Mouse (Mus musculus) liver, embryonic 11.5 days (tissue): ENCODE measurements around the gene Itfg2. TPM values are rescaled to one million over a fixed set of nuclear protein-coding genes. Genes with fewer than 3 reads are reported as not detected.
"Not testable (repeated sequence)": the region's sequence is repeated elsewhere in the genome, so short reads cannot be mapped to it uniquely, and the experiment has no call there.

Experiments used
- ATAC-seq: fragments of 200-750 bp; cut with Nextera tagmentation; replicated peaks from 2 replicates; pipeline ENCODE4 v1.8.0; 2017; ENCODE audit warnings: moderate number of reproducible peaks, mild to moderate bottlenecking, moderate TSS enrichment, moderate library complexity; ENCODE audit not compliant: low FRiP score
- DNase-seq: peaks from one replicate; pipeline ENCODE4 v3.0.0-alpha.2; 2017; ENCODE audit warnings: low spot score
- H3K27ac ChIP-seq: fragments of 300-500 bp; sonication (generic); 2 replicates; pipeline ENCODE4 v1.5.1; 2014; ENCODE audit warnings: mild to moderate bottlenecking, low read depth, low read length, control low read depth
- H3K27me3 ChIP-seq: fragments of 300-500 bp; sonication (generic); replicated peaks from 2 replicates; pipeline ENCODE4 v1.6.1; 2014; ENCODE audit warnings: low read length, mixed read lengths; ENCODE audit not compliant: control insufficient read depth, insufficient read depth
- H3K36me3 ChIP-seq: fragments of 300-500 bp; sonication (generic); 2 replicates; pipeline ENCODE4 v1.6.1; 2014; ENCODE audit warnings: mild to moderate bottlenecking, low read length, moderate library complexity, mixed read lengths; ENCODE audit not compliant: control insufficient read depth, insufficient read depth
- H3K4me1 ChIP-seq: fragments of 300-500 bp; sonication (generic); replicated peaks from 2 replicates; pipeline ENCODE4 v1.6.1; 2014; ENCODE audit warnings: low read length, mixed read lengths; ENCODE audit not compliant: control insufficient read depth, insufficient read depth
- H3K4me2 ChIP-seq: fragments of 300-500 bp; sonication (generic); 2 replicates; pipeline ENCODE4 v1.6.1; 2014; ENCODE audit warnings: mild to moderate bottlenecking, control low read depth, moderate library complexity
- H3K4me3 ChIP-seq: fragments of 300-500 bp; sonication (generic); 2 replicates; pipeline ENCODE4 v1.5.1; 2014; ENCODE audit warnings: low read depth, low read length, control low read depth
- H3K9ac ChIP-seq: fragments of 300-500 bp; sonication (generic); 2 replicates; pipeline ENCODE4 v1.6.1; 2014; ENCODE audit warnings: low read depth, low read length, control low read depth
- H3K9me3 ChIP-seq: fragments of 300-500 bp; sonication (generic); 2 replicates; pipeline ENCODE4 v1.6.1; 2016; ENCODE audit warnings: low read length, inconsistent platforms, mixed read lengths; ENCODE audit not compliant: control insufficient read depth
- WGBS: fragments of 180-500 bp; shearing (Covaris S2); extraction: QIAGEN DNeasy Blood & Tissue Kit; methylation state at CpG from one replicate; pipeline ENCODE4 v1.1.7; 2014; 5-methylcytosine and 5-hydroxymethylcytosine counted together
- polyA plus RNA-seq: library from polyadenylated mRNA; unstranded; fragments of >200 nt; fragmentation: Nextera tagmentation; extraction: Ambion mirVana; gene quantifications from 2 replicates; pipeline ENCODE4 v1.2.1, GENCODE M21; 2014

Itfg2 gene
- polyA plus RNA-seq, 1 experiment from 2014 or later = 30.1 TPM

DNA sequence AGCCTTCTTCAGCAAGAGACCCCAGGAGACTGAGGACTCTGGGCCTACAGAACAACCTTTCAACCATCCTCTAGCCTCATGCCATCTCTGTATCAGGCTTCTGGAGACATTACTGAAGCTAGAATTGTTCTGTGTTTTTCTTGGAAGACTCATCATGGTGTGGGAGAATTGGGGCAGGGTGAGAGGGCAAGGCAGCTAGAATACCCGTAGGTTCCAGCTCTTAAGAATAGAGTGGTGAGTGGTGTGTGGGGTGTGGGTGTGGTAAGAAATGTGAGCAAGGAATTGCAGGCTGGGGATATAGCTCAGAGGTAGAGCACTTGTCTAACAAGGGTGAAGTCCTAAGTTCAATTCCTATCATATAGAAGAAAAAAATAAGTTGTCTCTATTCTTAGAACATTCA, 39.7 kb downstream of the Itfg2 start:
- H3K4me3 ChIP-seq = no peak overlapping the region

DNA sequence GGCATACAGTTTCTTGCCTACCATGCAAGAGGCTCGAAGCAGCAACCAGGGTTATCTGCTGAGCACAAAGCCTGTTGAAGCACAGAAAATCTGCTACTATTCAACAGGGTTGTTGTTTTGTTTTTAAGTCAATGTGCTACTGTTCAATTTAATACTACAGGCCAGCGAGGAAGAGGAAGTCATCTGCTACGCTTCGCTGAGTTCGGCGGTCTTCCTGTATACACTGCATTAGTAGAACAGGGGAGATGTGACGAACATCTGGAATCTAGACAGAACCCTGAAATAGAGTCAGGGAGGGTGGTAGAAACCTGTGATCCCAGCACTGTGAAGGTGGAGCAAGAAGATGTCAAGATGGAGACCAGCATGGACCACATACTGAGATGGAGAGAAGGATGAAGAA, 41.0 kb downstream of the Itfg2 start:
- H3K36me3 ChIP-seq = no peaks in the 10 kb centered on the region
- no peak overlapping the region for H3K9ac ChIP-seq
- no peak overlapping the region for H3K27ac ChIP-seq
- no peaks in the 10 kb centered on the region for H3K27me3 ChIP-seq
- no peaks in the 10 kb centered on the region for H3K4me1 ChIP-seq
- 76% methylated on average over 7 of the region's 7 CpGs for WGBS
- H3K9me3 ChIP-seq = no peaks in the 10 kb centered on the region
- DNase-seq (no peak), ATAC-seq (no peak)
- H3K4me2 ChIP-seq = no peak overlapping the region
- no peak overlapping the region for H3K4me3 ChIP-seq

More for the DNA sequence above, 39.7 kb downstream of the Itfg2 start:
- no peaks in the 10 kb centered on the region for H3K4me1 ChIP-seq
- H3K4me2 ChIP-seq = no peak overlapping the region
- no peaks in the 10 kb centered on the region for H3K27me3 ChIP-seq
- no peaks in the 10 kb centered on the region for H3K9me3 ChIP-seq
- H3K36me3 ChIP-seq = no peaks in the 10 kb centered on the region
- ATAC-seq (no peak), DNase-seq (no peak)
- no peak overlapping the region for H3K27ac ChIP-seq
- WGBS = 71% methylated on average over 1 of the region's 1 CpGs
- H3K9ac ChIP-seq = no peak overlapping the region

DNA sequence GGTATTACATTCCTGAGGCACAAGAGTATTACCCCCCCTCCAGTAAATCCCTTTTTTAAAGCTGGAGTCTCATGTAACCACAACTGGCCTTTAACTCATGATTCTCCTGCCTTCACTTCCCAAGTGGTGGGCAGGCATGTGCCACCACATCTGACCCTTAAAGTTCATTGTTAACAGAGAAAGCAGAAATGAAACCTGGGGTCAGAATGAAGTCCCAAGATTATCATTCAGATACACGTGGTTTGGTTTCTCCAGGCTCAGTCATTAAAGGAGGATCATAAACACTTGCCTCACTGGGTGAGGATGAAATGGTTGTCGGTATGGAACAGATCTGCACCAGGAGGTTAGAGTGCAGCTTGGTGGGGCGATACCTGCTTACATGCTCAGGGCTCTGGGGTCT, 43.5 kb downstream of the Itfg2 start:
- ATAC-seq = no peak
- Histone ChIP-seq H3K27me3 (no peaks in the 10 kb centered on the region), H3K9me3 (no peaks in the 10 kb centered on the region), H3K4me1 (no peaks in the 10 kb centered on the region), H3K4me3 (no peak overlapping the region), H3K36me3 (no peaks in the 10 kb centered on the region), H3K27ac (no peak overlapping the region), H3K9ac (no peak overlapping the region), H3K4me2 (no peak overlapping the region)
- no peak for DNase-seq
- 68% methylated on average over 3 of the region's 3 CpGs for WGBS

DNA sequence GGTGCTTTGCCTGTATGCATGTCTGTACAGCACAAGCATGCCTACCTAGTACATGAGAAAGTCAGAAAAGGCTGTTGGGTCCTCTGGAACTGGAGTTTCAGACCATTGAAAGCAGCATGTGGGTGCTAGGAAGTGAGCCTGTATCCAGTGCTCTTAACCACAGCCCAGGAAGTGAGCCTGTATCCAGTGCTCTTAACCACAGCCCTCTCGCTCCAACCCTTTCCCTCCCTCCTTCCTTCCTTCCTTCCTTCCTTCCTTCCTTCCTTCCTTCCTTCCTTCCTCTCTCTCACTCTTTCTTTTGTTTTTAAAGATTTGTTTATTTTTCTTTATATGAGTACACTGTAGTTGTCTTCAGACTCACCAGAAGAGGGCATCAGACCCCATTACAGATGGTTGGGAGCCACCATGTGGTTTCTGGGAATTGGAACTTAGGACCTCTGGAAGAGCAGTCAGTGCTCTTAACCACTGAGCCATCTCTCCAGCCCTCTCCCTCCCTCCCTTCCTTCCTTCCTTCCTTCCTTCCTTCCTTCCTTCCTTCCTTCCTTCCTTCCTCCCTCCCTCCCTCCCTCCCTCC, 44.0 kb downstream of the Itfg2 start:
- not testable (repeated sequence) for H3K4me1 ChIP-seq, H3K9me3 ChIP-seq, DNase-seq, H3K4me3 ChIP-seq, H3K27ac ChIP-seq, ATAC-seq, H3K9ac ChIP-seq, H3K36me3 ChIP-seq, H3K27me3 ChIP-seq, H3K4me2 ChIP-seq
- WGBS = 43% methylated on average over 1 of the region's 1 CpGs

DNA sequence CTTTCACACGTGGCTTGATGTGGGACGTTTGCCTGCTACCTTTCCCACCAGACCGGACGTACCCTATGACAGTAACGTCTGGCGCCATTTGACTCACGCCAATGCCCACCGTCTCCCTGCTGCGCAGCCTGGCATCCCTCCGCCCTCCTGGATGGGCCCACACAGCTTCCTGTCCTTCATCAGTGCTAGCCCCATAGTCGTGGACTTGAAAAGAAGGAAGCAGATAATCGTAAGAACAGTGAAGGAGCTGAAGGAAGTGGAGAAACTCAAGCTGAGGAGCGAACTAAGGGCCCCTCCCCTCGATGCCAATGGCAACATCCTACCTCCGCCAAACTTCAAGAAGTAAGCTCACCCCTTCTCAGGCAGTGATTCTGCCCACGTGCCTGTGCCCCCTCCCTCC, 45.1 kb downstream of the Itfg2 start:
- no peak overlapping the region for H3K4me3 ChIP-seq
- DNase-seq = no peak
- ATAC-seq = no peak
- H3K9me3 ChIP-seq = no peaks in the 10 kb centered on the region
- H3K27me3 ChIP-seq = no peaks in the 10 kb centered on the region
- 72% methylated on average over 16 of the region's 16 CpGs for WGBS
- H3K9ac ChIP-seq = no peak overlapping the region
- H3K4me1 ChIP-seq = no peaks in the 10 kb centered on the region
- H3K4me2 ChIP-seq = no peak overlapping the region
- no peak overlapping the region for H3K27ac ChIP-seq
- H3K36me3 ChIP-seq = peaks cover 3% of the 10 kb centered on the region; the same call in 1 of the 2 replicates

DNA sequence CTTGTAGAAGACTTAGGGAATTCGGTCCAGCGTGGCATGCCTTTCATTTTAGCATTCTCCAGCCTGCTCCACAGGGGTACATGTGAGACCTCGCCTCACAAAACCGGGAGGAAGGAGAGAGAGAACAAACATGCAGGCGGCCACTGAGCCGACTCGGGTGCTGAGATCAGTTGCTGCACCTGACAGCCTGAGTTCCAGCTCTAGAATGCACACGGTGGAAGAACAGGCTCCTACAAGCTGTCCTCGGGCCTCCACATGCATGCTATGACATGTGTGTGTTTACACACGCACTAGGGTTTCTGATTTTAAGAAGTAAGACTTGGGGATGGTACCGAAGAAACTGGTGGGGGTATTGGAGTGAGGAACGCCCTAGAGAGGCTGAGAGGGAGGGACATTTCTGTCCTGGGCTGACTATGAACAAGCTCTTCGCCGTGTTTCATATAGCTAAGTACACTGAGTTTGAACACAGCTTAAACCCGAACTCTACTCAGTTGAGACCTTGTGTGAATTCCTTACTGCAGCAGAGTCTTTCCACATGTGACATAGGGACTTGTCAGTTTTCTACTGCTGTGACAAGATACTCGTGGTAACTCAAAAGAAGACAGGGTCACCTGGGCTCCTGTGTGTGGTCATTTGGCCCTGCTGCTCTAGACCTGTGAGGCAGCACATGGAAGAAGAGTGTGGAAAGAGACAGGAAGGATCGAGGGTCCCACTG, 48.2 kb downstream of the Itfg2 start:
- Histone ChIP-seq H3K4me1 (no peaks in the 10 kb centered on the region), H3K27ac (no peak overlapping the region), H3K9ac (no peak overlapping the region), H3K27me3 (no peaks in the 10 kb centered on the region), H3K36me3 (peaks cover 28% of the 10 kb centered on the region), H3K9me3 (no peaks in the 10 kb centered on the region), H3K4me2 (no peak overlapping the region), H3K4me3 (no peak overlapping the region)
- ATAC-seq = no peak
- 86% methylated on average over 17 of the region's 17 CpGs for WGBS
- no peak for DNase-seq

DNA sequence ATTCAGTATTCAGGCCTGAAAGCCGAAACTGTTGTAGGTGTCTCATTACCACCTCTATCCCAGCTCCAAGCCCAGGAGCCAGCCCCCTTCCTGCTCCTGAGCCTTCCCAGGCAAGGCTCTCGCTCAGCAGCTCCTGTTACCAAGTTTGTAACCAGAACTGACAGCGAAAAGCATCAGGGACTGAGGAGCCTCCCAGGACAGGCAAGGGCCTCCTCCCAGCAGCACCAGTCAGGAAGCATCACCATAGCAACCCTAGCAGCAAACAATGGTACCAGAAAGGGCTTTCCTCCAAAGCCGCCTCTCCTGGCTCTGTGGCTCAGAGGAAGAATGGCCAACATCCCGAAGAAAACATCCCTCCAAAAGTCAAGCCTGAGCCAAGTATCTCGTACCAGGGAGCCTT, 49.5 kb downstream of the Itfg2 start, which contains the start of the genes Tex52 and Gm44596:
TSS of gene Tex52 (plus strand) at position 265 of the 400 bp plus-strand sequence.
TSS of gene Gm44596 (plus strand) at position 312 of the 400 bp plus-strand sequence.
- Histone ChIP-seq H3K4me1 (no peaks in the 10 kb centered on the region), H3K4me3 (no peak within 1 kb of the TSS), H3K27ac (no peak within 1 kb of the TSS), H3K4me2 (no peak within 1 kb of the TSS), H3K27me3 (no peaks in the 10 kb centered on the region), H3K36me3 (peaks cover 36% of the 10 kb centered on the region), H3K9me3 (no peaks in the 10 kb centered on the region), H3K9ac (no peak within 1 kb of the TSS)
- no peak for DNase-seq
- 68% methylated on average over 6 of the region's 6 CpGs for WGBS
- no peak for ATAC-seq

DNA sequence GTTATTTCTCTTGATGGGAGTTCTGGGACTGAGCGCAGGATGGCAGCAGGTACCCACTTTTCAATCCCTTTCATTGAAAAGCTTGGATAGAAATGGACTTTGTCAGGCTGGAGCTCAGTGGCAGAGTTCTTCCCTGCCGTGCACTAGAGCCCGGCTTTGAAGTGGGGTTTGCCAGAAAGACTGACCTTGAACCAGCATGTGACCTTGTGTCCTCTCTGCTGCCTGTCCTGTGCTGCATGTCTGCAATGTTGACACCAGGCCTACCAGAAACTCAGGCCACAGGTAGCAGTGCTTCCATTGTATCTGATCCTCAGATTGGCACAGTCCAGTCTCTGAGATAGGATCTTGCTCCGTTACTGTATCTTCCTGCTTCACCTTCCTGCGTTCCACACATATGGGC, 54.7 kb downstream of the Itfg2 start:
- H3K36me3 ChIP-seq = peaks cover 64% of the 10 kb centered on the region
- no peaks in the 10 kb centered on the region for H3K4me1 ChIP-seq
- no peaks in the 10 kb centered on the region for H3K27me3 ChIP-seq
- no peak overlapping the region for H3K27ac ChIP-seq
- no peaks in the 10 kb centered on the region for H3K9me3 ChIP-seq
- 81% methylated on average over 5 of the region's 5 CpGs for WGBS
- DNase-seq (no peak), ATAC-seq (peak; percentile 29; the same call in 1 of the 2 replicates)
- H3K4me3 ChIP-seq = no peak overlapping the region
- H3K9ac ChIP-seq = no peak overlapping the region
- H3K4me2 ChIP-seq = no peak overlapping the region

DNA sequence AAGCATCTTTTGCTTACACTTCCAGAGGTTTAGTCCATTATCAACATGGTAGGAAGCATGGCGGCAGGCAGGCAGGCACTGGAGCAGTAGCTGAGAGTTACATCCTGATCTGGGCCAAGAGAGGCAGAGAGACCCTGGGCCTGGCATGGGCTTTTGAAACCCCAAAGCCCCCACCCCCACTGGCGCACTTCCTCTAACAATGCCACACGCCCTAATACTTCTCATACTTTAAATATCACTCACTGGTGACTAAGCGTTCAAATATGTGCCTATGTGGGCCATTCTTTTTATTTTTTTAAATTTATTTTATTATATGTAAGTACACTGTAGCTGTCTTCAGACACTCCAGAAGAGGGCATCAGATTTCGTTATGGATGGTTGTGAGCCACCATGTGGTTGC, 58.3 kb downstream of the Itfg2 start:
- Histone ChIP-seq H3K9me3 (no peaks in the 10 kb centered on the region), H3K36me3 (peaks cover 36% of the 10 kb centered on the region), H3K27me3 (no peaks in the 10 kb centered on the region), H3K9ac (no peak overlapping the region), H3K4me2 (no peak overlapping the region), H3K27ac (no peak overlapping the region), H3K4me1 (peaks cover 7% of the 10 kb centered on the region), H3K4me3 (no peak overlapping the region)
- 85% methylated on average over 5 of the region's 5 CpGs for WGBS
- DNase-seq = no peak
- no peak for ATAC-seq
